Mouse (Mus musculus): Measurements from ENCODE around the gene Vdr. TPM values are rescaled to one million over a fixed set of nuclear protein-coding genes. Genes with fewer than 3 reads are reported as not detected.

The Vdr gene
- polyA plus RNA-seq, 1 experiment from 2014 or later, result 20.6 TPM

GRCm38 (mm10) chr15:97868985-97869384, 41.4 kb downstream of the Vdr start:
- H3K4me2 ChIP-seq (ENCODE audit: low read length), result no peak overlapping the region
- TF ChIP-seq CTCF (IDR thresholded peaks at IDR 0.05; ENCODE audit: low read depth), result no peak
- DNase-seq (ENCODE audit: low spot score), result no peak

GRCm38 (mm10) chr15:97865988-97866387, 44.4 kb downstream of the Vdr start:
- Histone ChIP-seq H3K9ac (ENCODE audit: low read depth, low read length) (no peak overlapping the region), H3K9me3 (replicated peaks; ENCODE audit: low read length) (no peaks in the 10 kb centered on the region), H3K4me3 (replicated peaks; ENCODE audit: low read depth, low read length) (no peak overlapping the region), H3K27me3 (ENCODE audit: insufficient read depth, low read length) (no peaks in the 10 kb centered on the region), H3K36me3 (ENCODE audit: insufficient read depth, low read length) (0 out of 2 replicates have a peak, but pooled peaks cover 6% of the 10 kb centered on the region), H3K27ac (no peak overlapping the region), H3K4me2 (ENCODE audit: low read length) (no peak overlapping the region), H3K4me1 (replicated peaks; ENCODE audit: insufficient read depth, low read length) (no peaks in the 10 kb centered on the region)
- DNase-seq (ENCODE audit: low spot score), result no peak
- ATAC-seq (replicated peaks; ENCODE audit: low FRiP score, low read depth), result no peak
- TF ChIP-seq CTCF (IDR thresholded peaks at IDR 0.05; ENCODE audit: low read depth), result peak; percentile 47
- 100% methylated on average over 2 of the region's 2 CpGs for WGBS

More at GRCm38 (mm10) chr15:97868985-97869384, 41.4 kb downstream of the Vdr start:
- ATAC-seq (replicated peaks; ENCODE audit: low FRiP score, low read depth), result no peak
- Histone ChIP-seq H3K27ac (no peak overlapping the region), H3K4me1 (replicated peaks; ENCODE audit: insufficient read depth, low read length) (no peaks in the 10 kb centered on the region; the same call in 1 of the 2 replicates), H3K9ac (ENCODE audit: low read depth, low read length) (no peak overlapping the region), H3K27me3 (ENCODE audit: insufficient read depth, low read length) (no peaks in the 10 kb centered on the region), H3K9me3 (replicated peaks; ENCODE audit: low read length) (no peaks in the 10 kb centered on the region), H3K4me3 (replicated peaks; ENCODE audit: low read depth, low read length) (no peak overlapping the region), H3K36me3 (ENCODE audit: insufficient read depth, low read length) (0 out of 2 replicates have a peak, but pooled peaks cover 6% of the 10 kb centered on the region)
- 75% methylated on average over 6 of the region's 6 CpGs for WGBS

GRCm38 (mm10) chr15:97865175-97865574, 45.3 kb downstream of the Vdr start:
- Histone ChIP-seq H3K4me1 (replicated peaks; ENCODE audit: insufficient read depth, low read length) (no peaks in the 10 kb centered on the region), H3K27me3 (ENCODE audit: insufficient read depth, low read length) (no peaks in the 10 kb centered on the region), H3K4me2 (ENCODE audit: low read length) (no peak overlapping the region), H3K27ac (no peak overlapping the region), H3K4me3 (replicated peaks; ENCODE audit: low read depth, low read length) (no peak overlapping the region), H3K36me3 (ENCODE audit: insufficient read depth, low read length) (0 out of 2 replicates have a peak, but pooled peaks cover 6% of the 10 kb centered on the region), H3K9me3 (replicated peaks; ENCODE audit: low read length) (no peaks in the 10 kb centered on the region), H3K9ac (ENCODE audit: low read depth, low read length) (no peak overlapping the region)
- TF ChIP-seq CTCF (IDR thresholded peaks at IDR 0.05; ENCODE audit: low read depth), result no peak
- WGBS, result 68% methylated on average over 6 of the region's 6 CpGs
- ATAC-seq (replicated peaks; ENCODE audit: low FRiP score, low read depth) (no peak), DNase-seq (ENCODE audit: low spot score) (no peak)

GRCm38 (mm10) chr15:97864361-97865045, 45.9 kb downstream of the Vdr start:
- no peak overlapping the region for H3K4me2 ChIP-seq (ENCODE audit: low read length)
- no peaks in the 10 kb centered on the region for H3K4me1 ChIP-seq (replicated peaks; ENCODE audit: insufficient read depth, low read length)
- no peak overlapping the region for H3K27ac ChIP-seq
- H3K9me3 ChIP-seq (replicated peaks; ENCODE audit: low read length), result no peaks in the 10 kb centered on the region
- H3K36me3 ChIP-seq (ENCODE audit: insufficient read depth, low read length), result 0 out of 2 replicates have a peak, but pooled peaks cover 6% of the 10 kb centered on the region
- DNase-seq (ENCODE audit: low spot score) (no peak), ATAC-seq (replicated peaks; ENCODE audit: low FRiP score, low read depth) (no peak)
- H3K27me3 ChIP-seq (ENCODE audit: insufficient read depth, low read length), result no peaks in the 10 kb centered on the region
- H3K4me3 ChIP-seq (replicated peaks; ENCODE audit: low read depth, low read length), result no peak overlapping the region
- 54% methylated on average over 8 of the region's 8 CpGs for WGBS
- no peak for TF ChIP-seq CTCF (IDR thresholded peaks at IDR 0.05; ENCODE audit: low read depth)
- 0 out of 2 replicates have a peak overlapping the region, but pooled peaks have one; percentile 13 for H3K9ac ChIP-seq (ENCODE audit: low read depth, low read length)

GRCm38 (mm10) chr15:97863494-97863881, 46.9 kb downstream of the Vdr start:
- Histone ChIP-seq H3K4me3 (replicated peaks; ENCODE audit: low read depth, low read length) (no peak overlapping the region), H3K9ac (ENCODE audit: low read depth, low read length) (no peak overlapping the region), H3K9me3 (replicated peaks; ENCODE audit: low read length) (no peaks in the 10 kb centered on the region), H3K36me3 (ENCODE audit: insufficient read depth, low read length) (0 out of 2 replicates have a peak, but pooled peaks cover 6% of the 10 kb centered on the region), H3K27ac (no peak overlapping the region), H3K4me2 (ENCODE audit: low read length) (no peak overlapping the region), H3K4me1 (replicated peaks; ENCODE audit: insufficient read depth, low read length) (no peaks in the 10 kb centered on the region), H3K27me3 (ENCODE audit: insufficient read depth, low read length) (no peaks in the 10 kb centered on the region)
- ATAC-seq (replicated peaks; ENCODE audit: low FRiP score, low read depth) (no peak), DNase-seq (ENCODE audit: low spot score) (no peak)
- 77% methylated on average over 18 of the region's 18 CpGs for WGBS
- no peak for TF ChIP-seq CTCF (IDR thresholded peaks at IDR 0.05; ENCODE audit: low read depth)

- H3K9me3 ChIP-seq (replicated peaks; ENCODE audit: low read length), result no peaks in the 10 kb centered on the region
- 0 out of 2 replicates have a peak, but pooled peaks cover 6% of the 10 kb centered on the region for H3K36me3 ChIP-seq (ENCODE audit: insufficient read depth, low read length)
- TF ChIP-seq CTCF (IDR thresholded peaks at IDR 0.05; ENCODE audit: low read depth), result no peak
- 67% methylated on average over 14 of the region's 14 CpGs for WGBS
- DNase-seq (ENCODE audit: low spot score) (no peak), ATAC-seq (replicated peaks; ENCODE audit: low FRiP score, low read depth) (no peak)
- no peaks in the 10 kb centered on the region for H3K27me3 ChIP-seq (ENCODE audit: insufficient read depth, low read length)
- H3K9ac ChIP-seq (ENCODE audit: low read depth, low read length), result no peak overlapping the region
- no peak overlapping the region for H3K4me3 ChIP-seq (replicated peaks; ENCODE audit: low read depth, low read length)
- no peaks in the 10 kb centered on the region for H3K4me1 ChIP-seq (replicated peaks; ENCODE audit: insufficient read depth, low read length)
- H3K27ac ChIP-seq, result no peak overlapping the region
- H3K4me2 ChIP-seq (ENCODE audit: low read length), result no peak overlapping the region
Observed at GRCm38 (mm10) chr15:97862881-97863493, 47.4 kb downstream of the Vdr start.

Measured in kidney, postnatal 0 days (tissue).